Mouse (Mus musculus) olfactory bulb, adult 2 months (tissue): ENCODE results near the gene Dynlt1a.
"Not testable (repeated sequence)": the region's sequence is repeated elsewhere in the genome, so short reads cannot be mapped to it uniquely, and the experiment has no call there.

ENCODE experiments used
- CTCF ChIP-seq: fragments of 200-500 bp; IDR thresholded peaks from 2 replicates; pipeline ENCODE4 v1.5.1; 2012; ENCODE audit warnings: low read depth, mild to moderate bottlenecking, low read length, moderate library complexity; ENCODE audit not compliant: insufficient read depth
- POLR2A ChIP-seq: fragments of 200-500 bp; IDR thresholded peaks from 2 replicates; pipeline ENCODE4 v1.6.1; 2012; ENCODE audit warnings: mild to moderate bottlenecking, low read depth, low read length, moderate library complexity; ENCODE audit not compliant: insufficient read depth

DNA sequence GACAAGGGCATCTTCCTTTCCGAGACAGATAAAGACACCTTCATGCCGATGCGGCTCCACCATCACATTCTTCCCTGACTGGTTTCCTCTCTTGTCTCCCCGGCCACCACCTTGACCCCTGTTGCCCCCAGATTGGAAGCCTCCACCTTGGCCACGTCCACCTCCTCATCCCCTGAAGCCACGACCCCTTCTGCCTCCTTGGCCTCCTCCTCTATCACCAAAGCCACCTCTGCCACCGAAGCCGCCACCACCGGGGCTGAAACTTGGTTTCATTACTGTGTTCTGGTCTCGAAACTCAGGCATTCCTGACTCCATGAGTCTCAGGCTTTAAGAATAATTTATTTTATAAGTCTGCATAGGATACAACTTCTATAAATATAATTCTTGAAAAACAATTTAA is 38.0 kb upstream of the Dynlt1a start:
- not testable (repeated sequence) for TF ChIP-seq CTCF, POLR2A
